Mouse (Mus musculus) MEL (cell line): ENCODE data around the gene Kcnh1. TPM values are rescaled to one million over a fixed set of nuclear protein-coding genes. Genes with fewer than 3 reads are reported as not detected.

Source experiments
- DNase-seq: peaks from one replicate; pipeline ENCODE4 v3.0.0; 2011; ENCODE audit warnings: low read depth, low spot score
- H3K27ac ChIP-seq: 2 replicates; pipeline ENCODE4 v1.5.1; 2012; ENCODE audit warnings: low read depth, mild to moderate bottlenecking, control low read depth, low read length, moderate library complexity; ENCODE audit not compliant: control insufficient read depth
- H3K27me3 ChIP-seq, 2 experiments: fragments of 150-350 bp in 1 of 2; sonication (generic) in 1 of 2; 2 replicates each; pipeline ENCODE4 v1.6.1; 2012; ENCODE audit warnings: low read length in 2 of 2, mild to moderate bottlenecking in 2 of 2, improper control_type of control experiment in 1 of 2, moderate library complexity in 1 of 2; ENCODE audit not compliant: insufficient read depth in 2 of 2, control insufficient read depth in 1 of 2
- H3K36me3 ChIP-seq, 2 experiments: 2 replicates each; pipeline ENCODE4 v1.6.1; 2012 to 2014; ENCODE audit warnings: low read length in 2 of 2, improper control_type of control experiment in 1 of 2, inconsistent platforms in 1 of 2, mild to moderate bottlenecking in 1 of 2; ENCODE audit not compliant: insufficient read depth in 2 of 2, control insufficient read depth in 1 of 2
- H3K4me1 ChIP-seq, 2 experiments: fragments of 150-350 bp in 1 of 2; sonication (generic) in 1 of 2; 2 replicates each; pipeline ENCODE4 v1.6.1; 2012; ENCODE audit warnings: low read length in 2 of 2, improper control_type of control experiment in 1 of 2, mild to moderate bottlenecking in 1 of 2; ENCODE audit not compliant: insufficient read depth in 2 of 2, control insufficient read depth in 1 of 2
- H3K4me3 ChIP-seq, 2 experiments: fragments of 150-350 bp in 1 of 2; sonication (generic) in 1 of 2; 2 replicates each; pipeline ENCODE4 v1.5.1; 2012; ENCODE audit warnings: low read depth in 2 of 2, low read length in 2 of 2, mild to moderate bottlenecking in 2 of 2, moderate library complexity in 2 of 2, control low read depth in 1 of 2, improper control_type of control experiment in 1 of 2; ENCODE audit not compliant: control insufficient read depth in 1 of 2, insufficient read depth in 1 of 2
- H3K79me2 ChIP-seq: 2 replicates; pipeline ENCODE4 v1.6.1; 2012; ENCODE audit warnings: mild to moderate bottlenecking, low read length, moderate library complexity; ENCODE audit not compliant: control insufficient read depth, poor library complexity, insufficient read depth
- H3K9ac ChIP-seq: 2 replicates; pipeline ENCODE4 v1.6.1; 2012; ENCODE audit warnings: low read depth, mild to moderate bottlenecking, control low read depth, low read length, moderate library complexity; ENCODE audit not compliant: control insufficient read depth, poor library complexity, severe bottlenecking
- H3K9me3 ChIP-seq: fragments of 150-350 bp; sonication (generic); replicated peaks from 2 replicates; pipeline ENCODE4 v1.6.1; 2012; ENCODE audit warnings: mild to moderate bottlenecking, low read length, improper control_type of control experiment, moderate library complexity; ENCODE audit not compliant: insufficient read depth
- BHLHE40 ChIP-seq: IDR thresholded peaks from 2 replicates; pipeline ENCODE4 v1.6.1; 2012; ENCODE audit warnings: low read depth, mild to moderate bottlenecking, inconsistent platforms, low read length, improper control_type of control experiment, borderline replicate concordance
- CHD2 ChIP-seq: IDR thresholded peaks from 2 replicates; pipeline ENCODE4 v1.6.1; 2011; ENCODE audit warnings: low read length, improper control_type of control experiment
- CTCF ChIP-seq, 3 experiments: IDR thresholded peaks in 2 of 3; conservative IDR thresholded peaks in 1 of 3; 2 replicates each; pipeline ENCODE4 v1.5.1; 2011 to 2012; ENCODE audit warnings: low read length in 3 of 3, low read depth in 2 of 3, mild to moderate bottlenecking in 2 of 3, improper control_type of control experiment in 1 of 3, inconsistent platforms in 1 of 3, mixed read lengths in 1 of 3, moderate library complexity in 1 of 3; ENCODE audit not compliant: control insufficient read depth in 1 of 3, insufficient read depth in 1 of 3, poor library complexity in 1 of 3, severe bottlenecking in 1 of 3
- E2F4 ChIP-seq: IDR thresholded peaks from 2 replicates; pipeline ENCODE4 v1.6.1; 2011; ENCODE audit warnings: low read depth, low read length, improper control_type of control experiment, borderline replicate concordance
- ELF1 ChIP-seq: IDR thresholded peaks from 2 replicates; pipeline ENCODE4 v1.6.1; 2014; ENCODE audit warnings: low read depth, mild to moderate bottlenecking, inconsistent platforms, low read length, improper control_type of control experiment, moderate library complexity
- GABPA ChIP-seq: IDR thresholded peaks from 2 replicates; pipeline ENCODE4 v1.6.1; 2012; ENCODE audit warnings: low read depth, mild to moderate bottlenecking, inconsistent platforms, low read length, improper control_type of control experiment, moderate library complexity
- GATA1 ChIP-seq: IDR thresholded peaks from 2 replicates; pipeline ENCODE4 v1.6.1; 2011; ENCODE audit warnings: low read depth, low read length, improper control_type of control experiment
- HCFC1 ChIP-seq: IDR thresholded peaks from 2 replicates; pipeline ENCODE4 v1.6.1; 2012; ENCODE audit warnings: low read depth, mild to moderate bottlenecking, inconsistent platforms, low read length, improper control_type of control experiment, moderate library complexity
- MAZ ChIP-seq: IDR thresholded peaks from 2 replicates; pipeline ENCODE4 v1.6.1; 2012; ENCODE audit warnings: low read depth, mild to moderate bottlenecking, inconsistent platforms, low read length, improper control_type of control experiment
- MYB ChIP-seq: IDR thresholded peaks from 2 replicates; pipeline ENCODE4 v1.6.1; 2011; ENCODE audit warnings: mild to moderate bottlenecking, low read depth, low read length, improper control_type of control experiment
- MYC ChIP-seq: IDR thresholded peaks from 2 replicates; pipeline ENCODE4 v1.6.1; 2011; ENCODE audit warnings: low read depth, mild to moderate bottlenecking, low read length, improper control_type of control experiment, moderate library complexity
- NRF1 ChIP-seq: IDR thresholded peaks from 2 replicates; pipeline ENCODE4 v1.6.1; 2014; ENCODE audit warnings: low read depth, mild to moderate bottlenecking, inconsistent platforms, low read length, improper control_type of control experiment, moderate library complexity; ENCODE audit not compliant: poor library complexity, insufficient read depth, severe bottlenecking
- RAD21 ChIP-seq: IDR thresholded peaks from 2 replicates; pipeline ENCODE4 v1.6.1; 2011; ENCODE audit warnings: mild to moderate bottlenecking, low read depth, low read length, improper control_type of control experiment
- RCOR1 ChIP-seq: IDR thresholded peaks from 2 replicates; pipeline ENCODE4 v1.6.1; 2012; ENCODE audit warnings: low read depth, mild to moderate bottlenecking, inconsistent platforms, low read length, improper control_type of control experiment
- SIN3A ChIP-seq: IDR thresholded peaks from 2 replicates; pipeline ENCODE4 v1.6.1; 2012; ENCODE audit warnings: low read length, improper control_type of control experiment, inconsistent platforms
- TAL1 ChIP-seq: IDR thresholded peaks from 2 replicates; pipeline ENCODE4 v1.6.1; 2012; ENCODE audit warnings: mild to moderate bottlenecking, inconsistent platforms, low read length, moderate library complexity, mixed read lengths
- TCF12 ChIP-seq: IDR thresholded peaks from 2 replicates; pipeline ENCODE4 v1.6.1; 2014; ENCODE audit warnings: low read depth, mild to moderate bottlenecking, inconsistent platforms, low read length, improper control_type of control experiment, moderate library complexity
- USF1 ChIP-seq: IDR thresholded peaks from 2 replicates; pipeline ENCODE4 v1.6.1; 2014; ENCODE audit warnings: low read depth, mild to moderate bottlenecking, inconsistent platforms, low read length, improper control_type of control experiment, moderate library complexity
- USF2 ChIP-seq, 2 experiments: IDR thresholded peaks; 2 replicates each; pipeline ENCODE4 v1.6.1; 2011 to 2012; ENCODE audit warnings: improper control_type of control experiment in 2 of 2, low read length in 2 of 2, borderline replicate concordance in 1 of 2, inconsistent platforms in 1 of 2, low read depth in 1 of 2, mild to moderate bottlenecking in 1 of 2; ENCODE audit not compliant: insufficient read depth in 1 of 2
- ZKSCAN1 ChIP-seq: IDR thresholded peaks from 2 replicates; pipeline ENCODE4 v1.6.1; 2012; ENCODE audit warnings: low read depth, mild to moderate bottlenecking, inconsistent platforms, low read length, improper control_type of control experiment, moderate library complexity
- ZMIZ1 ChIP-seq: IDR thresholded peaks from 2 replicates; pipeline ENCODE4 v1.6.1; 2012; ENCODE audit warnings: low read depth, mild to moderate bottlenecking, inconsistent platforms, low read length, improper control_type of control experiment, moderate library complexity
- ZNF384 ChIP-seq: IDR thresholded peaks from 2 replicates; pipeline ENCODE4 v1.6.1; 2012; ENCODE audit warnings: low read depth, mild to moderate bottlenecking, inconsistent platforms, low read length, improper control_type of control experiment
- polyA plus RNA-seq, 2 experiments: library from polyadenylated mRNA; stranded (reverse) in 1 of 2; unstranded in 1 of 2; fragments of >175 nt in 1 of 2; fragments of >200 nt in 1 of 2; gene quantifications; 2 replicates each; pipeline versions ENCODE4 v1.2.1 to v1.2.4; 2012; ENCODE audit warnings: low replicate concordance in 2 of 2, low read depth in 1 of 2; ENCODE audit not compliant: insufficient read length in 2 of 2, insufficient read depth in 1 of 2, missing spikeins in 1 of 2
- total RNA-seq: library from RNA; depleted of rRNA; stranded (reverse); fragments of 300-350 nt; gene quantifications from 2 replicates; pipeline ENCODE4 v1.2.3, GENCODE M21; 2012

Gene Kcnh1
- total and polyA plus RNA-seq, 3 experiments = not detected

GRCm38 (mm10) chr1:192543686-192544085 is 353.1 kb downstream of the Kcnh1 start:
- Histone ChIP-seq H3K27ac (no peak overlapping the region), H3K9me3 (no peaks in the 10 kb centered on the region), H3K9ac (no peak overlapping the region)
- TF ChIP-seq BHLHE40 = no peak
- TF ChIP-seq CTCF (IDR thresholded peaks at IDR 0.05 in 2 of 3, conservative IDR thresholded peaks at IDR 0.05 in 1 of 3; ENCODE audit: control insufficient read depth in 1 of 3, insufficient read depth in 1 of 3, low read depth in 2 of 3, low read length in 3 of 3, poor library complexity in 1 of 3, severe bottlenecking in 1 of 3) = no peak
- no peak for TF ChIP-seq RCOR1
- no peak for TF ChIP-seq ELF1
- TF ChIP-seq ZNF384 = no peak
- TF ChIP-seq HCFC1 = no peak
- no peak for TF ChIP-seq MYC
- no peak for TF ChIP-seq TAL1
- TF ChIP-seq E2F4 = no peak
- no peak for TF ChIP-seq MYB
- TF ChIP-seq ZKSCAN1 = no peak
- TF ChIP-seq, all 39 proteins: peak for 0
- no peak overlapping the region for H3K4me3 ChIP-seq
- DNase-seq = no peak
- no peaks in the 10 kb centered on the region for H3K36me3 ChIP-seq
- no peaks in the 10 kb centered on the region; a peak in 1 of 4 replicates for H3K4me1 ChIP-seq
- H3K27me3 ChIP-seq = no peaks in the 10 kb centered on the region; a peak in 2 of 4 replicates
- H3K79me2 ChIP-seq = no peaks in the 10 kb centered on the region

- no peak overlapping the region for H3K9ac ChIP-seq
- TF ChIP-seq ZMIZ1 (no peak), USF1 (no peak), MYB (no peak), CHD2 (no peak), ELF1 (no peak), GABPA (no peak), CTCF (IDR thresholded peaks at IDR 0.05 in 2 of 3, conservative IDR thresholded peaks at IDR 0.05 in 1 of 3; ENCODE audit: control insufficient read depth in 1 of 3, insufficient read depth in 1 of 3, low read depth in 2 of 3, low read length in 3 of 3, poor library complexity in 1 of 3, severe bottlenecking in 1 of 3) (no peak), TCF12 (no peak), NRF1 (no peak), MAZ (no peak), USF2 (IDR thresholded peaks at IDR 0.05; ENCODE audit: borderline replicate concordance in 1 of 2, insufficient read depth in 1 of 2, low read depth in 1 of 2, low read length in 2 of 2) (no peak), GATA1 (no peak), SIN3A (no peak), RAD21 (no peak)
- no peak overlapping the region for H3K4me3 ChIP-seq
- no peaks in the 10 kb centered on the region; a peak in 2 of 4 replicates for H3K27me3 ChIP-seq
- H3K27ac ChIP-seq = no peak overlapping the region
- no peaks in the 10 kb centered on the region; a peak in 1 of 4 replicates for H3K4me1 ChIP-seq
- DNase-seq = no peak
- H3K79me2 ChIP-seq = no peaks in the 10 kb centered on the region
- no peaks in the 10 kb centered on the region for H3K36me3 ChIP-seq
- no peaks in the 10 kb centered on the region for H3K9me3 ChIP-seq
Observed at GRCm38 (mm10) chr1:192544091-192544490, 353.5 kb downstream of the Kcnh1 start.
